Mouse (Mus musculus) right cerebral cortex, postnatal 36 days (tissue): Measurements from ENCODE around the gene Lbr.

ENCODE experiments used
- DNase-seq, 2 experiments: peaks; one replicate each; pipeline ENCODE4 v3.0.0; 2022; ENCODE audit warnings: low spot score in 2 of 2, mixed read lengths in 1 of 2

Lbr gene

GRCm38 (mm10) chr1:181842781-181843180 is at the start of gene Lbr:
TSS of gene Lbr (minus strand) at chr1:181843046.
- no peak for DNase-seq

GRCm38 (mm10) chr1:181889670-181890069 is 46.8 kb upstream of the Lbr start:
- DNase-seq = no peak

- DNase-seq = peak; percentile 68 to 76
Measured at GRCm38 (mm10) chr1:181888801-181889200, 46.0 kb upstream of the Lbr start.

- no peak for DNase-seq
Measured at GRCm38 (mm10) chr1:181881532-181881931, 38.7 kb upstream of the Lbr start.

- DNase-seq = no peak
Measured at GRCm38 (mm10) chr1:181880752-181881325, 38.0 kb upstream of the Lbr start.

GRCm38 (mm10) chr1:181878436-181878835 is 35.6 kb upstream of the Lbr start:
- DNase-seq = no peak

GRCm38 (mm10) chr1:181877088-181877487 is 34.2 kb upstream of the Lbr start:
- no peak for DNase-seq

GRCm38 (mm10) chr1:181876656-181877055 is 33.8 kb upstream of the Lbr start:
- no peak for DNase-seq

GRCm38 (mm10) chr1:181873086-181873920 is 30.5 kb upstream of the Lbr start:
- no peak for DNase-seq

- no peak for DNase-seq
Measured at GRCm38 (mm10) chr1:181872639-181873038, 29.8 kb upstream of the Lbr start.

GRCm38 (mm10) chr1:181866429-181867280 is 23.8 kb upstream of the Lbr start:
- no peak for DNase-seq

- DNase-seq = no peak
Measured at GRCm38 (mm10) chr1:181865863-181866216, 23.0 kb upstream of the Lbr start.

- no peak for DNase-seq
Measured at GRCm38 (mm10) chr1:181864971-181865862, 22.4 kb upstream of the Lbr start.

- DNase-seq = no peak
Measured at GRCm38 (mm10) chr1:181863431-181863830, 20.6 kb upstream of the Lbr start.

- DNase-seq = no peak
Measured at GRCm38 (mm10) chr1:181862676-181863374, 20.0 kb upstream of the Lbr start.

- no peak for DNase-seq
Measured at GRCm38 (mm10) chr1:181861181-181861902, 18.5 kb upstream of the Lbr start.

GRCm38 (mm10) chr1:181860659-181861058 is 17.8 kb upstream of the Lbr start:
- no peak for DNase-seq

- DNase-seq = no peak
Measured at GRCm38 (mm10) chr1:181856329-181856728, 13.5 kb upstream of the Lbr start.

- DNase-seq = no peak
Measured at GRCm38 (mm10) chr1:181854829-181855228, 12.0 kb upstream of the Lbr start.

GRCm38 (mm10) chr1:181853081-181853736 is 10.4 kb upstream of the Lbr start:
- no peak for DNase-seq
